Mouse (Mus musculus) inflammation-experienced regulatory T-cells, adult 16 weeks (primary cell): ENCODE results near the gene Vmn2r1. TPM values are rescaled to one million over a fixed set of nuclear protein-coding genes. Genes with fewer than 3 reads are reported as not detected.

Experiments used
- polyA plus RNA-seq: library from polyadenylated mRNA; unstranded; fragments of 100-300 nt; shearing (Covaris generic); gene quantifications from one replicate; pipeline ENCODE4 v1.2.1, GENCODE M21; 2017

Vmn2r1 gene
- not detected for polyA plus RNA-seq

DNA sequence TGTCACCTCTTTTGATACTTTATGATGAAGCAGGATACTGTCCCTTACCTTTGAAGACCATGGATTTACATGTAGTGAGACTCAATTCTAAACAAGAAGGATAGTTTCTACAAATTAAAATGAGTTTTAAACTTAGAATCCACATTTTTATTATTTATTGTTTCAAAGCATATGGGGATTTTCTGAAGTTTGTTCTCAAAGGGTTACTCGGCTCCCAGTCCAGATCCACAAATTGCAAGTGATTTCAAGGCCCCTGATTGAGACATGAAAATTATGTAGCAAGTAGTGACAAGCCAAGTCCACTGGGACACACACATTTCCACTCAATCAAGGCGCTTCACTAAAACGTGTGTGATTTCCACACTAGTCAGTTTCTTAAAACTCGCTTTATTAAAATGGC lies at the start of gene Vmn2r1:
Vmn2r1 (plus strand) TSS at position 301 of the 400 bp plus-strand sequence.

GRCm38 (mm10) chr3:64141878-64142508 lies 60.6 kb downstream of the Vmn2r1 start, which contains the start of gene Vmn2r2:
Gene Vmn2r2 (minus strand): TSS chr3:64141928.

Other genes starting within 250 kb of the Vmn2r1 start
- not detected for gene Plch1, start 182.1 kb upstream of the Vmn2r1 start, polyA plus RNA-seq
- gene E130311K13Rik, start 152.1 kb upstream of the Vmn2r1 start, polyA plus RNA-seq: 13.2 TPM
- gene Slc33a1, start 116.8 kb upstream of the Vmn2r1 start, polyA plus RNA-seq: 25.9 TPM
- 26.5 TPM for gene Gmps, start 105.4 kb upstream of the Vmn2r1 start, polyA plus RNA-seq
- not detected for gene Vmn2r2, start 60.4 kb downstream of the Vmn2r1 start, polyA plus RNA-seq
- gene Vmn2r3, start 208.2 kb downstream of the Vmn2r1 start, polyA plus RNA-seq: 0.07 TPM